Mouse (Mus musculus): ENCODE results near the gene N4bp2l2.
A peak's percentile ranks its signal among the peaks of the same experiment; 100 is the strongest.
"Not testable (repeated sequence)": the region's sequence is repeated elsewhere in the genome, so short reads cannot be mapped to it uniquely, and the experiment has no call there.

Gene N4bp2l2

DNA sequence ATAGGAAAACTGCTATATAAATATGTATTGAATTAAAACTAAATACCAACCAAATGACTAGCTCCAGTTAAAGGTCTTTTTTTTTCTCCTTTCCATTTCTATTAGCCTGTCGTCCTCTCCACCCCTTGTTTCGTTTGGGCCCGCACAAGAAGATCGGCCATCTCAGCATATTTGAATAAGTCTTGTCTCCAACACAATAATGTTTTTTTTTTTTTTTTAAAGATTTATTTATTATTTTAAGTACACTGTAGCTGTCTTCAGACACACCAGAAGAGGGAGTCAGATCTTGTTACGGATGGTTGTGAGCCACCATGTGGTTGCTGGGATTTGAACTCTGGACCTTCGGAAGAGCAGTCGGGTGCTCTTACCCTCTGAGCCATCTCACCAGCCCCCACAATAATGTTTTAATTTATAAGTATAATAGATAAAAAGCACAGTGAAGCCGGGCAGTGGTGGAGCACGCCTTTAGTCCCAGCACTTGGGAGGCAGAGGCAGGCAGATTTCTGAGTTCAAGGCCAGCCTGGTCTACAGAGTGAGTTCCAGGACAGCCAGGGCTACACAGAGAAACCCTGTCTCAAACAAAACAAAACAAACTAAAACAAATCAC lies at the start of gene N4bp2l2:
Gene N4bp2l2, minus strand, starts transcription at position 51 of the 607 bp plus-strand sequence.
- not testable (repeated sequence) for DNase-seq

GRCm38 (mm10) chr5:150713431-150713830 lies 47.4 kb upstream of the N4bp2l2 start:
- no peak for DNase-seq

DNA sequence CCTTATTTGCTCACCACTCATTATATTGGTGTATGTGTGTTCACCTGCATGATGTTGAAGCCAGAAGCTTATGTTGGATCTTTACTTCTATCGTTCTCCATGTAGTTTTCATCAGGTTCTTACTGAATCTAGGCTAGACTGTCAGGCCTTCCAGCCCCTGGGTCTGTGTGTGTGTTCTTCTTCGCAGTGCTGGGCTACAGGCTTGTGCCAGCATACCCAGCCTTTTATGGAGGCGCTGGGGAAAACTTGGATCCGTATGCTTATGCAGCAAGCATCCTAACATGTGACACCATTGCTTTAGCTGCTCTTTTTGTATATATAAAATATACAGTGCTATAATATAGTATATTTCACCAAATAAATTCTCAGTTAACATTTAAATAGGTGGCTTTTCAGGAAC lies 45.5 kb upstream of the N4bp2l2 start:
- DNase-seq = no peak

- DNase-seq = not testable (repeated sequence)
Observed at GRCm38 (mm10) chr5:150707181-150707580, 41.2 kb upstream of the N4bp2l2 start.

DNA sequence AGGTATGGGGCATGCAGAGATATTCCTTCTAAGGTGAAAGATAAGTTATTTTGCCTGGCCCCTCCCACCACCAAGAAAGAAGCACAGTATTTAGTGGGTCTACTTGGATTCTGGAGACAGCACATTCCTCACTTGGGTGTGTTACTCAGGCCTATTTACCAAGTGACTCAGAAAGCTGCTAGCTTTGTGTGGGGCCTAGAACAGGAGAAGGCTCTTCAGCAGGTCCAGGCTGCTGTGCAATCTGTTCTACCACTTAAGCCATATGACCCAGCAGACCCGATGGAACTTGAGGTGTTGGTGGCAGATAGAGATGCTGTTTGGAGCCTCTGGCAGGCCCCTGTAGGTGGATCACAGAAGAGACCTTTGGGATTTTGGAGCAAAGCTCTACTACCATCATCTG lies 40.7 kb upstream of the N4bp2l2 start:
- not testable (repeated sequence) for DNase-seq

- DNase-seq = peak; percentile 60 to 68
Observed at GRCm38 (mm10) chr5:150702714-150703113, 36.7 kb upstream of the N4bp2l2 start.

- DNase-seq = no peak
Observed at GRCm38 (mm10) chr5:150693277-150693676, 27.3 kb upstream of the N4bp2l2 start.

DNA sequence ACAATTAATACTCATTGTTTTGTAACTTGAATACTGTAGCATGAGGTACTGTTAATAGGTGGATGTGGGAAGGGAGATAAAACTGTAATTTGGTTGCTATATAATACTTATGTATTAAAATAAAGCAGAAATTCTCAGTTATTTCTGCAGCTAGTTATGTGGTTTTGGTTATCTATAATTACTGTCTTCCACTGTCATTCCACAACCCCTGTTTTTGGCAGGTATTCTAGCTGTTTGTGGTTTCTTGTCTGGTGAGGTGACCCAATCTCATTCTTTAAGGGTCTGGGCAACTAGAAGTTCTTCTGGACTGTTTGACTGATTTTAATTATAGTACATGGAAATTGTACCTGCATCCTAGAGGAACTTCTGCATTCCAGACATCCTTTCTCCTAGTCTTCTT lies 24.7 kb upstream of the N4bp2l2 start:
- no peak for DNase-seq

DNA sequence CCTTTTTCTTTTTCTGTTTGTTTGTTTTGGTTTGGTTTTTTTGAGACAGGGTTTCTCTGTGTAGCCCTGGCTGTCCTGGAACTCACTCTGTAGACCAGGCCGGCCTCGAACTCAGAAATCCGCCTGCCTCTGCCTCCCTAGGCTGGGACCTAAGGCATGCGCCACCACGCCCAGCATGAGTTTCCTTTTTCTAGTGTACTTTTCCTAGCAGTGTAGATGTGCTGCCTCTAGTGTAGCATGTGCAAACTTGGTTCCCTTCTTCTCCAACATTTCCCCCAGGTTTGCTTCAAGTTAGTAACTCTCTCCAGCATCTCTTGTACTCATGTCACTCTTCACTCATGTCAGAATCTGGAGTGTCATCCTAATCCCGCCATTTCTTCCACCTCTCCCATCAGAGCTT lies 16.9 kb upstream of the N4bp2l2 start:
- not testable (repeated sequence) for DNase-seq

DNA sequence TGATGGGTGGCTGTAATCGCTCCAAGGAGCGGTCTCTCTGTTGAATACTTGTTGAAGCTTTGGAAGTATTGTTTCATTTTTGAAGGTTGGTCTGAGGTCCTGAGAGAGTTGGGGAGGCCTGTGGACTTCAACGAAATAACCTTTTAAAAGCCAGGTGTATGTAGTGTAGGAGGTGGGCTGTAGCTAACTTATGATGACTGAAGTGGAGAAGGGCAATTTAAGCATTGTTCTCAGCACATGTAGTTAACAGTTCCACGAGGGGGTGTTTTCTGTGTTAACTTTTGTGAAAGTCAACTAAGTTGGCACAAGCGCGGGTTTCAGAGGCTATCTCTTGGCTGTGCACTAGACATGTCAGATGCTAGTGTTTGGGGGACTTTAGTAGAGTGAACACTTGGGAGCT lies 8.9 kb upstream of the N4bp2l2 start:
- DNase-seq = no peak

DNA sequence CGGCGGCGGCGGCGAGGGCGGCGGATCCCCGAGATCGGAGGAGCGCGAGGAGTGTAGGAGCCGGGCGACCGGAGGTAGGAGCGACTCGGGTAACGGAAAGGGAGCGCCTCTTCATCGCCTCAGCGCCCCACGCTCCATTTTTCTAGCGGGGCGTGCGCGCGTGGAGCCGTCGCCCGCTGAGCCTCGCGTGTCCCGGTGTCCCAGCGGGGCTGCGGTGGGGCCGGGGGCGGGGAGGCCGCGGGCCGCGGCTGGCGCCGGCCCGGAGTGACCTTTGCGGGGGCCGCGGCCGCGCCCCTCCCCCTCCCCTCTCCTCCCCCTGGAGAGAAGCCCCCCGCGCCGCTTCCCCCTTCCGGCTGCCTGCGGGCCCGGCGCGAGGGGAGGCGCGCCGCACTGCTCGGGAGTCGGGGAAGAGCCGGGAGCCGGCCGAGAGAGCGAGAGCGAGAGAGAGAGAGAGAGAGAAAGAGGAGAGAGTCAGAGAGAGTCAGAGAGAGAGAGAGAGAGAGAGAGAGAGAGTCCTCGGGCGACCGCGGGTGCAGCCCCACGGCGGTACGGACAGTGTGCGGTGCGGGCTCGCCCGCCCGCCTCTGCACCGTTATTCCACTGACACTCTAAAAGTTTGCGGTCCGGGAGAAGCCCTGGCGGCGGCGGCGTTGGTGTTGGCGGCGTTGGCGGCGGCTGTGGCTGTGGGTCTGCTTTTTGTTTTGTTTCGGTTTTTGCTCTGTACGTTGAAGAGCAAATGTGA lies 8.1 kb upstream of the N4bp2l2 start:
- DNase-seq = peak in 1 of 2 experiments; percentile 16

- peak; percentile 91 to 99 for DNase-seq
Observed at GRCm38 (mm10) chr5:150673153-150673835, 7.3 kb upstream of the N4bp2l2 start, which contains the start of gene Pds5b. Pds5b (plus strand) TSS chr5:150673739.

DNA sequence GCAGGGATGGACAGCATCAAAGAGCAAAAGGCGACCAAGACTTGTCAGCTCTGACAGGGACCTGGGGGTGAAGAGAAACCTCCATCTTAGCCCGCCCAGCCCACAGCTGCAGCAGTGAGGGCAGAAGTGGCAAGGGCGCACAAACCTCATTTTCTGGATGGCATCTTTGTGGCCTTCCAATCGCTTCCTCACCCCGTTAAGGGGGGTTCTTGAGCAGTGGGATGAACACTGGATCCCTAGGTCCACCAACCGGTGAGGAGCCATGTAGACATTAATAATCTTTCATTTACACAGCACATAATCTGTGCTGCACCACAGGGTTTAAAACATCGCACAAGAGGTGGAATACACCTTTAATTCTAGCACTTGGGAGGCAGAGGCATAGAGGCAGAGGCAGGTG lies 6.4 kb upstream of the N4bp2l2 start:
- no peak for DNase-seq

- DNase-seq = no peak
Observed at GRCm38 (mm10) chr5:150668731-150669130, 2.7 kb upstream of the N4bp2l2 start.

GRCm38 (mm10) chr5:150665132-150665954 lies 640 bp downstream of the N4bp2l2 start:
- peak; percentile 94 to 96 for DNase-seq

DNA sequence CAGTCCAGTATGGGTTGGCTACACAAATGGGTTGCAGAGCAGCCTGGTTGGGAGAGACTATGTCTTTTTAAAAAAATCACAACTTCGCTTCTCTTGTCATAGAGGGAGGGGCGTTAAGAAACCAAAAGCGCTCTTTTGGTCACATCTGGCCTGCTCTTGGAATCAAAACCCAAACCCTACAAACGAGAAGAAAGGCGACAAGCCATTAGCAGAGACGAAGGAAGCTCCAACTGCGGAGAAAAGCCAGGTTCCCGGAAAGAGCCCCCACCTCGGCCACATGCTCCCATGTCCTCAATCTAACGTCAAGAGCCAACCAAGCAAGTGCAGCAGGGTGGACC lies 1.2 kb downstream of the N4bp2l2 start:
- no peak for DNase-seq

GRCm38 (mm10) chr5:150663926-150664325 lies 2.1 kb downstream of the N4bp2l2 start:
- DNase-seq = not testable (repeated sequence)

GRCm38 (mm10) chr5:150660296-150660695 lies 5.7 kb downstream of the N4bp2l2 start:
- DNase-seq = not testable (repeated sequence)

- not testable (repeated sequence) for DNase-seq
Observed at GRCm38 (mm10) chr5:150659425-150659824, 6.6 kb downstream of the N4bp2l2 start.

DNA sequence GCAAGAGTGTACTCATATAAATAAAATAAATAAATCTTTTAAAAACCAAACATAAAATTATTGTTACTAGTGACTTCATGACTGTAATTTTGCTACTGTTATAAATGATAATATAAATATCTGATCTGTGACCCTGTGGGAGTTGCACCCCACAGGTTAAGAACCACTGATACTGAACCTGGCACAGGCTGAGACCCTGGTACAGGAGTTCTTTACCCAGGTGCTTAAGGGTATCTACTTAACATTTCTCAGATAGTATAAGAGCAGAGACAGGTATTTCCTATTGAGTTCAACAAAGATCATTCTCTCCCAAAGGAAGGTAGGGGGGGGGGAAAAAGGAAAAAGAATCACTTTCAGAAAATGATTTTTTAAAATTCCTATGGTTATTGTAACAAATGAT lies 11.4 kb downstream of the N4bp2l2 start:
- no peak for DNase-seq

DNA sequence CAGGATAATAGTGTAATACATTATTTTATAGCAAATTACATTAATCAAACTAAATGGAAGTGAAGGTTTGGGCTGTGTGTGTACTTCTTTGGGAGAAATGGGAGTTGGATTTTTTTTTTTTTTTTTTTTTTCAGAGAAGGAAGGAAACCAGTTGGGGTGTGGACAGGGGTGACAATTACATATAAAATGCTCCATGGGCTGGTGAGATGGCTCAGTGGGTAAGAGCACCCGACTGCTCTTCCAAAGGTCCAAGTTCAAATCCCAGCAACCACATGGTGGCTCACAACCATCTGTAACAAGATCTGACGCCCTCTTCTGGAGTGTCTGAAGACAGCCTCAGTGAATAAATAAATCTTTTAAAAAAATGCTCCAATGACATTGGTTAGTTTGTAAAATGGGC lies 13.4 kb downstream of the N4bp2l2 start:
- no peak for DNase-seq

DNA sequence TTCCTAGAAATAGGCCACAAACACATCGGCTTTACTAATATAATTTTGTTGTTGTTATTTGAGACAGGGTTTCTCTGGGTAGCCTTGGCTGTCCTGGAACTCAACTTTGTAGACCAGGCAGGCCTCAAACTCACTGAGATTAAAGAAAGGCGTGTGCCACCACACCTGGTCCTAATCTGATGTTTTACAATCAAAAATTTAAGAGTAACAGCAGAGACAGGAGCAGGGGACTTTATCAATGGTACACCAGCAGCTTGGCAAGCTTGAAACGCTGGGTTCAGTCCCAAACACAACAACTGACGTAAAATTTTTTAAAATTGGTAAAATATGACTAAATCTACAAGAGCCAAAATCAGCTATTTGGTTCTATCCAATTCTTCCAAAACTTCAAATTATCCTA lies 21.1 kb downstream of the N4bp2l2 start:
- no peak for DNase-seq

DNA sequence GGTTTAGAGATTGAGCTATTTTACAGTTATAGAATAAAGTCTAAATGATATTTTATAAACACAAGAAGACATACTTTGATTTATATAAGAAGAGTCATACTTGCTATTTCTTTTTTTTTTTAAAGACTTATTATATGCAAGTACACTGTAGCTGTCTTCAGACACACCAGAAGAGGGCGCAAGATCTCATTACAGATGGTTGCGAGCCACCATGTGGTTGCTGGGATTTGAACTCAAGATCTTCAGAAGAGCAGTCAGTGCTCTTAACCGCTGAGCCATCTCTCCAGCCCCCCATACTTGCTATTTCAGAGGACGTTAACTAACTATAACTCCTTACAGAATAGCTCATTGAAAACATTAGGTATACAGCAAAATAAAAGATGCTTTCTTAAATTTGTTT lies 22.6 kb downstream of the N4bp2l2 start:
- DNase-seq = not testable (repeated sequence)

All from cerebellum, adult 18-20 months (tissue).